Mouse (Mus musculus): ENCODE data around the gene Zbtb45.

GRCm38 (mm10) chr7:12998053-12998452, 11.8 kb downstream of the Zbtb45 start, which contains the start of gene Slc27a5:
- TF ChIP-seq EP300 (IDR thresholded peaks at IDR 0.05; ENCODE audit: low read depth in 1 of 2, low read length in 2 of 2) (no peak), HCFC1 (IDR thresholded peaks at IDR 0.05; ENCODE audit: low read depth, low read length) (no peak)
